Mouse (Mus musculus) midbrain, embryonic 11.5 days (tissue): ENCODE data around the gene Vmn1r183. TPM values are rescaled to one million over a fixed set of nuclear protein-coding genes. Genes with fewer than 3 reads are reported as not detected.

Experiments
- ATAC-seq: fragments of 200-750 bp; cut with Nextera tagmentation; 2 replicates; pipeline ENCODE4 v1.8.0; 2017; ENCODE audit warnings: moderate TSS enrichment, moderate library complexity; ENCODE audit not compliant: low FRiP score
- DNase-seq: peaks from one replicate; pipeline ENCODE4 v3.0.0; 2015; ENCODE audit warnings: low spot score; ENCODE audit errors: missing footprints
- H3K27ac ChIP-seq: fragments of 300-500 bp; sonication (generic); 2 replicates; pipeline ENCODE4 v1.5.1; 2014; ENCODE audit warnings: low read depth, low read length
- H3K27me3 ChIP-seq: fragments of 300-500 bp; sonication (generic); 2 replicates; pipeline ENCODE4 v1.6.1; 2014; ENCODE audit warnings: mild to moderate bottlenecking, low read length, moderate library complexity, mixed read lengths; ENCODE audit not compliant: control insufficient read depth, insufficient read depth
- H3K36me3 ChIP-seq: fragments of 300-500 bp; sonication (generic); 2 replicates; pipeline ENCODE4 v1.6.1; 2014; ENCODE audit warnings: mild to moderate bottlenecking, low read length, moderate library complexity, mixed read lengths; ENCODE audit not compliant: control insufficient read depth, insufficient read depth
- H3K4me1 ChIP-seq: fragments of 300-500 bp; sonication (generic); 2 replicates; pipeline ENCODE4 v1.6.1; 2014; ENCODE audit warnings: low read length; ENCODE audit not compliant: control insufficient read depth, insufficient read depth
- H3K4me2 ChIP-seq: fragments of 300-500 bp; sonication (generic); 2 replicates; pipeline ENCODE4 v1.6.1; 2014; ENCODE audit warnings: mild to moderate bottlenecking, moderate library complexity
- H3K4me3 ChIP-seq: fragments of 300-500 bp; sonication (generic); 2 replicates; pipeline ENCODE4 v1.5.1; 2014; ENCODE audit warnings: low read depth, low read length
- H3K9ac ChIP-seq: fragments of 300-500 bp; sonication (generic); 2 replicates; pipeline ENCODE4 v1.6.1; 2014; ENCODE audit warnings: low read length
- H3K9me3 ChIP-seq: fragments of 300-500 bp; sonication (generic); 2 replicates; pipeline ENCODE4 v1.6.1; 2016; ENCODE audit warnings: low read length; ENCODE audit not compliant: control insufficient read depth
- WGBS: fragments of 180-500 bp; shearing (Covaris S2); extraction: QIAGEN DNeasy Blood & Tissue Kit; methylation state at CpG from one replicate; pipeline ENCODE4 v1.1.7; 2014; 5-methylcytosine and 5-hydroxymethylcytosine counted together
- polyA plus RNA-seq: library from polyadenylated mRNA; unstranded; fragments of >200 nt; fragmentation: Nextera tagmentation; extraction: Ambion mirVana; gene quantifications from 2 replicates; pipeline ENCODE4 v1.2.1, GENCODE M21; 2014

The Vmn1r183 gene
- polyA plus RNA-seq, 1 experiment from 2014 or later, result not detected

DNA sequence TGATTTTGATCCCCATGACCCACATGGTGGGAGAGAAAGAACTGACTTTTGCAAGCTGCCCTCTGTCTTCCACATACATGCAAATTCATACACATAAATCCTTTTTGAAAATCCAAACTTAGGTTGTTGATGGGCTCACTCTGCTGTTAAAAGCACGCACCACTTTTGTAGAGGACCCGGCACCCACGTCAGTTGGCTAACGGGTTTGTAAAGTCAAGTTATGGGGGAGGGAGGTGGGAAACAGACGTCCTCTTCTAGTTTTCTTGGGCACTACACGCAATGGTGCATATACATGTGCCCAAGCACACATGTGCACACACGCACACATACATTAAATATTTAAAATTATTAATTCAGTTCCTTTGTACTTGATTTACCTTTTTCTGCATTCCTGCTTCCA lies 57.8 kb downstream of the Vmn1r183 start:
- Histone ChIP-seq H3K9me3 (peaks cover 28% of the 10 kb centered on the region), H3K9ac (no peak overlapping the region), H3K27me3 (no peaks in the 10 kb centered on the region), H3K4me3 (no peak overlapping the region), H3K4me2 (no peak overlapping the region), H3K4me1 (peaks cover 6% of the 10 kb centered on the region; the same call in 1 of the 2 replicates), H3K36me3 (peaks cover 26% of the 10 kb centered on the region), H3K27ac (no peak overlapping the region)
- no peak for DNase-seq
- 93% methylated on average over 7 of the region's 7 CpGs for WGBS
- ATAC-seq, result no peak

DNA sequence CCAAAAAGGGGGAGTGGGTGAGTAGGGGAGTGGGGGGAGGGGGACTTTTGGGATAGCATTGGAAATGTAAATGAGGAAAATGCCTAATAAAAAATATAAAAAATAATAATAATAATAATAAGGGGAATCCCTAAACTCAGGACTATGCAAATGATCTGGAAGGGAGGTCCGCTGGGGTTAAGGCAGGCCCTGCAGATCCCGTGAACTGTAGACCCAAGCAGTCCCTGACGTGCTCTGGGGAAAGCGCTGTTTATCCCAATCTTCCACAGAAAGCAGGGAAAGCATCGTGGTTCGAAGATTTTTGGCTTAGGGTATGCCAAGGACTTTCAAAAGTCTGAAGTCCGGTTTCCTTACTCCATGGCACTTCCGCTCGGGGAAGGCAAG lies 58.7 kb downstream of the Vmn1r183 start:
- 3% methylated on average over 9 of the region's 9 CpGs for WGBS
- peak overlapping the region; percentile 70 for H3K9ac ChIP-seq
- H3K9me3 ChIP-seq, result peaks cover 19% of the 10 kb centered on the region
- H3K4me3 ChIP-seq, result peak overlapping the region; percentile 59
- H3K27ac ChIP-seq, result no peak overlapping the region
- peak overlapping the region; percentile 83 for H3K4me2 ChIP-seq
- peaks cover 6% of the 10 kb centered on the region; the same call in 1 of the 2 replicates for H3K4me1 ChIP-seq
- DNase-seq (no peak), ATAC-seq (peak; percentile 77)
- H3K36me3 ChIP-seq, result peaks cover 17% of the 10 kb centered on the region; the same call in 1 of the 2 replicates
- H3K27me3 ChIP-seq, result no peaks in the 10 kb centered on the region

DNA sequence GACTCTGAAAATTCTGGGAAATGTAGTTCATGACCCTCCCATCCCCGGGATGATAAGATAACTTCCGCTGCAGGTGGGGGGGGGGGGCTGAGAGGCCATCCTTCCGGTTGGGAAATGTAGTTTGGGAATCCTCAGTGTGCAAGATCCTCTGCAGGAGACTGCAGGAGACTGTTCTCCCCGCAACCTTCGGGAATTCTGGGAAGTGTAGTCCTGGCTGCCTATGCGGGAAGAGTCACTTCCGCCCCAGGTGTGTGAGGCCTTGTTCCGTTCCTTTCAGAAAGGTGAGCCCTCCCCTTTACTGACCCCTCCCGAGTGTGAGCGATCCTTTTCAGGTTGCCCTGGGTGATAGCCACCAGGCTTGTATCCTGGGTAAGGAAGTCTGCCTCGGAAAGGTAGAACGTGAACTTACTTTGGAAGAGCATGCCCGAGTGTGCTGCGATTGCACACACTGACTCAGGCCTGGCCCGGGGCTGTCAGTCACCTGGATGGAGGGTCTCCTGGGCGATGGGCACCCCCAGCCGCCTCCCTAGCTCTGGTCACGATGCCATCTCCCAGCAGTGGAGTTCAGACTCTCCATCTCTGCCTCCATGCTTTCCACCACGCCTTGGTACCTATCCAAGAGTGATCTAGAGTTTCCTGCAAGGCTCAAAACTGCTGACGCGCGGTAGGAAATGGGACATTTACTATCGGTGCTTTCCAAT lies 59.3 kb downstream of the Vmn1r183 start, which contains the start of gene Zfp112:
Gene Zfp112 (plus strand): TSS at position 159 of the 701 bp plus-strand sequence.
- H3K9ac ChIP-seq, result peak within 1 kb of the TSS; percentile 74
- H3K4me1 ChIP-seq, result peaks cover 6% of the 10 kb centered on the region; the same call in 1 of the 2 replicates
- H3K9me3 ChIP-seq, result peaks cover 13% of the 10 kb centered on the region
- H3K27ac ChIP-seq, result no peak within 1 kb of the TSS
- H3K4me2 ChIP-seq, result peak within 1 kb of the TSS; percentile 83
- peak; percentile 97 for DNase-seq
- ATAC-seq, result peak; percentile 97
- peaks cover 12% of the 10 kb centered on the region; the same call in 1 of the 2 replicates for H3K36me3 ChIP-seq
- 2% methylated on average over 23 of the region's 23 CpGs for WGBS
- H3K27me3 ChIP-seq, result no peaks in the 10 kb centered on the region
- peak within 1 kb of the TSS; percentile 59 for H3K4me3 ChIP-seq

DNA sequence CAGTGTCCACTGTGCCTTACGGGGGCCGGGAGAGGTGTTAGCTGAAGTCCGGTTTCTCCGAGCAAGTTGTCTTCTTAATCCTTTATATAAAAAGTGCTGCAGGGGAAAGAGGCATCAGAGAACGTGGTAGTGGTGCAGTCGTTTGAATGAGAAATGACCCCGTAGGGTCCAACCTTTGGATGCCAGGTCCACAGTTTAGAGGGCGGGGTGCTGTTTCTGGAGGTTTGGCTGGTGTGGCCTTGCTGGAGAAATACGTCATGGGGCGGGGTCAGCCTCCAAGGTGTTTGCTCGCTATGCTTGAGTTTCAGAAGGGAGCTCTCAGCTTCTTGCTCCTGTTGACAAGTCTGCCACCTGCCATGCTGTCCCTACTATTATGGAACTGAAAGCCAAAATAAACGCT lies 59.9 kb downstream of the Vmn1r183 start:
- Histone ChIP-seq H3K27ac (no peak overlapping the region), H3K4me3 (peak overlapping the region; percentile 59), H3K9me3 (peaks cover 8% of the 10 kb centered on the region), H3K27me3 (no peaks in the 10 kb centered on the region), H3K4me2 (peak overlapping the region; percentile 83), H3K9ac (peak overlapping the region; percentile 74), H3K4me1 (peaks cover 6% of the 10 kb centered on the region; the same call in 1 of the 2 replicates), H3K36me3 (peaks cover 6% of the 10 kb centered on the region; the same call in 1 of the 2 replicates)
- 16% methylated on average over 12 of the region's 12 CpGs for WGBS
- no peak for ATAC-seq
- DNase-seq, result no peak

Other genes with a start within 250 kb of the Vmn1r183 start
- gene Vmn1r175, start 242.6 kb upstream of the Vmn1r183 start, polyA plus RNA-seq, result not detected in 2 replicates
- not detected in 2 replicates for gene Vmn1r176, start 215.9 kb upstream of the Vmn1r183 start, polyA plus RNA-seq
- gene Vmn1r177, start 186.8 kb upstream of the Vmn1r183 start, polyA plus RNA-seq, result not detected in 2 replicates
- not detected in 2 replicates for gene Vmn1r178, start 161.2 kb upstream of the Vmn1r183 start, polyA plus RNA-seq
- gene Vmn1r179, start 126.3 kb upstream of the Vmn1r183 start, polyA plus RNA-seq, result not detected in 2 replicates
- gene Vmn1r180, start 102.6 kb upstream of the Vmn1r183 start, polyA plus RNA-seq, result not detected in 2 replicates
- gene Vmn1r181, start 78.6 kb upstream of the Vmn1r183 start, polyA plus RNA-seq, result not detected in 2 replicates
- not detected in 2 replicates for gene V1rd19, start 51.6 kb upstream of the Vmn1r183 start, polyA plus RNA-seq
- gene Zfp180, start 28.7 kb downstream of the Vmn1r183 start, polyA plus RNA-seq, result 34.1 and 36.5 TPM in 2 replicates
- gene Zfp112, start 59.1 kb downstream of the Vmn1r183 start, polyA plus RNA-seq, result 4.1 and 4.3 TPM in 2 replicates
- gene Zfp235, start 80.9 kb downstream of the Vmn1r183 start, polyA plus RNA-seq, result 13.5 and 16.6 TPM in 2 replicates
- gene Zfp114, start 121.8 kb downstream of the Vmn1r183 start, polyA plus RNA-seq, result 4.6 and 4.8 TPM in 2 replicates
- gene Zfp111, start 158.2 kb downstream of the Vmn1r183 start, polyA plus RNA-seq, result 10.5 and 11.3 TPM in 2 replicates
- 4.5 and 5.1 TPM in 2 replicates for gene Zfp109, start 184.3 kb downstream of the Vmn1r183 start, polyA plus RNA-seq
- gene Zfp108, start 201.5 kb downstream of the Vmn1r183 start, polyA plus RNA-seq, result 2.5 and 2.7 TPM in 2 replicates
- 7.1 and 8.8 TPM in 2 replicates for gene Zfp93, start 217.2 kb downstream of the Vmn1r183 start, polyA plus RNA-seq
- gene Zfp61, start 248.0 kb downstream of the Vmn1r183 start, polyA plus RNA-seq, result 37.1 and 40.8 TPM in 2 replicates